8 mouse cellular contexts compared by ENCODE assay signal in genomic region chr3:34020382-34021258, GRCm38 (mm10). TPM values are rescaled to one million over a fixed set of nuclear protein-coding genes. Genes with fewer than 3 reads are reported as not detected.
DNase-seq lines count a peak whose midpoint lies in the region; ATAC-seq and TF ChIP-seq lines count a peak whose summit lies in the region.

No protein-coding gene starts in this region.

- under 1% methylated on average over 61 of the region's 70 CpGs for WGBS in cerebellum, adult 2 months
- under 1% methylated on average over 39 of the region's 70 CpGs for WGBS in forebrain, embryonic 13.5 days
- 2% methylated on average over 48 of the region's 70 CpGs for WGBS in kidney, embryonic 14.5 days
- under 1% methylated on average over 38 of the region's 70 CpGs for WGBS in midbrain, embryonic 12.5 days

- H3K9ac ChIP-seq in forebrain, embryonic 13.5 days, result peak overlapping the region; percentile 97
- H3K9ac ChIP-seq in kidney, embryonic 14.5 days (ENCODE audit: low read depth, low read length), result peak overlapping the region; percentile 98
- peak overlapping the region; percentile 99 for H3K9ac ChIP-seq in midbrain, embryonic 12.5 days (replicated peaks)

- no peak overlapping the region for H3K27ac ChIP-seq in cerebellum, adult 2 months (ENCODE audit: insufficient read depth, low read length)
- H3K27ac ChIP-seq in forebrain, embryonic 13.5 days, result peak overlapping the region; percentile 90
- H3K27ac ChIP-seq in kidney, embryonic 14.5 days (ENCODE audit: low read depth, low read length), result peak overlapping the region; percentile 95
- H3K27ac ChIP-seq in midbrain, embryonic 12.5 days (replicated peaks), result peak overlapping the region; percentile 94

- no peak for TF ChIP-seq CTCF in cerebellum, adult 2 months (IDR thresholded peaks at IDR 0.05; ENCODE audit: borderline replicate concordance, insufficient read depth, low read depth, low read length)

- DNase-seq in cerebellum, adult 2 months, result peak in 1 of 2 experiments; percentile 16
- DNase-seq in cerebellum, postnatal 25 days, result no peak
- DNase-seq in thymus, postnatal 0 days (ENCODE audit: low spot score), result peak; percentile 15
- DNase-seq in thymus, postnatal 36 days, result no peak
- DNase-seq in thymus, postnatal 14 days, result peak; percentile 41

- ATAC-seq in forebrain, embryonic 13.5 days, result peak; percentile 63
- ATAC-seq in kidney, embryonic 14.5 days (ENCODE audit: low FRiP score, low TSS enrichment), result peak; percentile 62; the same call in 1 of the 2 replicates
- ATAC-seq in midbrain, embryonic 12.5 days (ENCODE audit: low FRiP score, low read depth), result peak; percentile 69

- no peak for TF ChIP-seq POLR2A in cerebellum, adult 2 months (IDR thresholded peaks at IDR 0.05; ENCODE audit: borderline replicate concordance, insufficient read depth, low read length)

- H3K36me3 ChIP-seq in forebrain, embryonic 13.5 days (ENCODE audit: poor library complexity, severe bottlenecking), result no peaks in the 10 kb centered on the region
- no peaks in the 10 kb centered on the region for H3K36me3 ChIP-seq in kidney, embryonic 14.5 days (ENCODE audit: control insufficient read depth, insufficient read depth, low read length)
- H3K36me3 ChIP-seq in midbrain, embryonic 12.5 days, result no peaks in the 10 kb centered on the region

- H3K4me3 ChIP-seq in cerebellum, adult 2 months (replicated peaks; ENCODE audit: insufficient read depth, low read depth, low read length), result peak overlapping the region; percentile 94
- peak overlapping the region; percentile 95 for H3K4me3 ChIP-seq in forebrain, embryonic 13.5 days
- peak overlapping the region; percentile 97 for H3K4me3 ChIP-seq in kidney, embryonic 14.5 days (ENCODE audit: low read length)
- peak overlapping the region; percentile 95 for H3K4me3 ChIP-seq in midbrain, embryonic 12.5 days

- H3K9me3 ChIP-seq in forebrain, embryonic 13.5 days (replicated peaks), result no peaks in the 10 kb centered on the region
- H3K9me3 ChIP-seq in kidney, embryonic 14.5 days (ENCODE audit: control insufficient read depth, low read length), result no peaks in the 10 kb centered on the region
- H3K9me3 ChIP-seq in midbrain, embryonic 12.5 days, result no peaks in the 10 kb centered on the region

- H3K4me2 ChIP-seq in forebrain, embryonic 13.5 days, result peak overlapping the region; percentile 75
- H3K4me2 ChIP-seq in kidney, embryonic 14.5 days (replicated peaks; ENCODE audit: low read depth, low read length), result peak overlapping the region; percentile 62
- H3K4me2 ChIP-seq in midbrain, embryonic 12.5 days (replicated peaks), result peak overlapping the region; percentile 72

- H3K4me1 ChIP-seq in cerebellum, adult 2 months (ENCODE audit: control insufficient read depth, insufficient read depth, low read length), result peaks cover 2% of the 10 kb centered on the region; the same call in 1 of the 2 replicates
- H3K4me1 ChIP-seq in forebrain, embryonic 13.5 days, result peaks cover 22% of the 10 kb centered on the region
- H3K4me1 ChIP-seq in kidney, embryonic 14.5 days (ENCODE audit: control insufficient read depth, insufficient read depth, low read length), result 0 out of 2 replicates have a peak, but pooled peaks cover 4% of the 10 kb centered on the region
- peaks cover 9% of the 10 kb centered on the region for H3K4me1 ChIP-seq in midbrain, embryonic 12.5 days

- H3K27me3 ChIP-seq in cerebellum, adult 2 months (ENCODE audit: control insufficient read depth, insufficient read depth, low read length), result no peaks in the 10 kb centered on the region
- no peaks in the 10 kb centered on the region for H3K27me3 ChIP-seq in forebrain, embryonic 13.5 days
- no peaks in the 10 kb centered on the region for H3K27me3 ChIP-seq in kidney, embryonic 14.5 days (ENCODE audit: control insufficient read depth, insufficient read depth, low read length)
- no peaks in the 10 kb centered on the region for H3K27me3 ChIP-seq in midbrain, embryonic 12.5 days

RNA-seq across cellular contexts. Expression of gene Fxr1, which starts 0.9 kb away (rescaled TPM):
- polyA plus RNA-seq in cerebellum, adult 2 months (2012; rRNA removed), result 56.8 and 62.8 TPM in 2 replicates
- polyA plus RNA-seq in thymus, postnatal 0 days (2015; fragmentation: Nextera tagmentation; extraction: Ambion mirVana), result 49.8 and 50.8 TPM in 2 replicates
- polyA plus RNA-seq in forebrain, embryonic 13.5 days (2015; fragmentation: Nextera tagmentation; extraction: Ambion mirVana), result 48.5 and 50.7 TPM in 2 replicates
- polyA plus RNA-seq in kidney, embryonic 14.5 days (2014; fragmentation: Nextera tagmentation; extraction: Ambion mirVana), result 66.4 and 68.7 TPM in 2 replicates
- polyA plus RNA-seq in midbrain, embryonic 12.5 days (2016; fragmentation: Nextera tagmentation; extraction: Ambion mirVana), result 52.1 and 53.8 TPM in 2 replicates

Comparison
In these comparisons a context has a peak if more than half of its experiments do, and no peak if none do; other contexts are left out.
1. DNase-seq: peak in thymus, postnatal 0 days (single experiment) and thymus, postnatal 14 days (single experiment); none in cerebellum, postnatal 25 days (0 of 2) and thymus, postnatal 36 days (0 of 2).
2. Peak in every context shown above with its lines, with median percentiles within 50 percentile points of each other: H3K4me3 ChIP-seq, ATAC-seq, H3K4me2 ChIP-seq and H3K9ac ChIP-seq.